Mouse (Mus musculus) limb, embryonic 10.5 days (tissue): ENCODE data around the gene Cnn3. TPM values are rescaled to one million over a fixed set of nuclear protein-coding genes. Genes with fewer than 3 reads are reported as not detected.

Experiments used
- DNase-seq: peaks from one replicate; pipeline ENCODE4 v3.0.0-alpha.2; 2017; ENCODE audit warnings: low spot score
- H3K27ac ChIP-seq: fragments of 300-500 bp; sonication (generic); 2 replicates; pipeline ENCODE4 v1.5.1; 2016; ENCODE audit warnings: mild to moderate bottlenecking
- H3K27me3 ChIP-seq: fragments of 300-500 bp; sonication (generic); 2 replicates; pipeline ENCODE4 v1.6.1; 2016; ENCODE audit warnings: low read depth, mild to moderate bottlenecking; ENCODE audit not compliant: poor library complexity, severe bottlenecking
- H3K36me3 ChIP-seq: fragments of 300-500 bp; sonication (generic); 2 replicates; pipeline ENCODE4 v1.6.1; 2016; ENCODE audit warnings: mild to moderate bottlenecking, moderate library complexity
- H3K4me1 ChIP-seq: fragments of 300-500 bp; sonication (generic); 2 replicates; pipeline ENCODE4 v1.6.1; 2016
- H3K4me3 ChIP-seq: fragments of 300-500 bp; sonication (generic); 2 replicates; pipeline ENCODE4 v1.5.1; 2016; ENCODE audit warnings: mild to moderate bottlenecking, moderate library complexity
- H3K9me3 ChIP-seq: fragments of 300-500 bp; sonication (generic); replicated peaks from 2 replicates; pipeline ENCODE4 v1.6.1; 2016; ENCODE audit warnings: mild to moderate bottlenecking
- WGBS: fragments of 180-500 bp; shearing (Covaris S2); methylation state at CpG from one replicate; pipeline ENCODE4 v1.1.7; 2016; 5-methylcytosine and 5-hydroxymethylcytosine counted together
- polyA plus RNA-seq: library from polyadenylated mRNA; unstranded; fragments of >200 nt; fragmentation: Nextera tagmentation; extraction: Ambion mirVana; gene quantifications from 2 replicates; pipeline ENCODE4 v1.2.1, GENCODE M21; 2016

The Cnn3 gene
- polyA plus RNA-seq, 1 experiment from 2014 or later: 777 TPM

DNA sequence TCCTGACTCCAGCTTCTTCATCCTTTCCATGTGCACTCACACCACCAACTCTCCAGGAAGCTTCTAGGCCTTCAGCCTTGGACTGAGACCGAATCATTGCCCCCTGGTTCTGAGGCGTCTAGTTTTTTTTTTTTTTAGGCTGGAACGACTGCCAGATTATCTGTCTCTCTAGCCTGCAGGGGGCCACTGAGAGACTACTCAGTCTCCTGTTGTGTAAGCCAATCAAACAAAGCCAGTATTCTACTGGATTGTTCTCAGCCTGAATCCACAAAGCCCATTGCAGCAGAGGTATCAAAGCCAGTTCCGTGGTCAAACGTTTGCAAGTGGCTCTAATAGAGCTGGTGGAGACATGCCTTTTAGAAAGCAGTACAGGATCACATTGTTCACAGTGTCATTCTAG, 22.8 kb upstream of the Cnn3 start:
- peaks cover 7% of the 10 kb centered on the region; the same call in 1 of the 2 replicates for H3K4me1 ChIP-seq
- WGBS: 65% methylated on average over 5 of the region's 5 CpGs
- no peak overlapping the region for H3K4me3 ChIP-seq
- H3K36me3 ChIP-seq: no peaks in the 10 kb centered on the region
- no peak for DNase-seq
- no peaks in the 10 kb centered on the region for H3K9me3 ChIP-seq
- no peak overlapping the region for H3K27ac ChIP-seq
- H3K27me3 ChIP-seq: no peaks in the 10 kb centered on the region

DNA sequence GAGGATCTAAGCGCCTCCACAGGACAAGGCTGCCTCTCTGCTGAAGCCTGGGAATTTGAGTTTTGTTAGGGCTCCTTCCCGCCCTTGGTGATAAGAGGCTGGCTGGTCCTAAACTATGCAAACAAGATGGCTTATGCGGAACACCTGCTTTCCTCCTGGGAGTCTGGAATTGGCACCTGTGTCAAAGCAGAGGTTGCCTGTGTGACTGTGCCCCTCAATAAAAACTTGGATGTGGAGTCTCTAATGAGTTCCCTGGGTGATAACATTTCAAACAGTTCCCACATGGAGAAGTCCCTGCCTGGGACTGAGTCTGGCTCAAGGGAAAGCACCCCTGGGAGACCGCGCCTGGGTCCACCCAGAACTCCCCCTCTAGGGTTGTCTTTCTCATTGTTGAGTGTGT, 21.2 kb upstream of the Cnn3 start:
- Histone ChIP-seq H3K36me3 (no peaks in the 10 kb centered on the region), H3K4me3 (no peak overlapping the region), H3K27me3 (no peaks in the 10 kb centered on the region), H3K27ac (no peak overlapping the region), H3K9me3 (no peaks in the 10 kb centered on the region), H3K4me1 (peaks cover 7% of the 10 kb centered on the region; the same call in 1 of the 2 replicates)
- WGBS: 86% methylated on average over 5 of the region's 5 CpGs
- no peak for DNase-seq

DNA sequence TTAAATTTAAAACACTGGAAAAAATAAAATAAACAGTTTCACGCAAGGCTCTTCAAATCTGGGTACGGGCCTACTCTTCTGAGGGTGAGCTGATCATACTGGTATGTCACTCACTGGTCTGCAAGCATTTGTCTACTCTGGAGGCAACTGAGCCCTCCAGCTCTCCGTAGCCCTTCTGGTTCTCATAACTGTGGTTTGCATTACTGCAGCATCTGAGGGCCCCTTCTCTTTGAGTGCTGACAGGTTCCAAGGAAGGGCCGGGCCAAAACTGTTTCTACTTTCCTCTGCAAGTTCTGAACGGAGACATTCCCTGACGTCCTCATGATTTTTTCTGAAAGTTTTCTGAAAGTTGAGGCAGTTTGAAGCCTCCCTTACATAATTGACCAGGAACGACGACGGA, 18.9 kb upstream of the Cnn3 start:
- no peak overlapping the region for H3K27ac ChIP-seq
- H3K36me3 ChIP-seq: no peaks in the 10 kb centered on the region
- 77% methylated on average over 9 of the region's 9 CpGs for WGBS
- peaks cover 7% of the 10 kb centered on the region; the same call in 1 of the 2 replicates for H3K4me1 ChIP-seq
- DNase-seq: no peak
- no peak overlapping the region for H3K4me3 ChIP-seq
- H3K9me3 ChIP-seq: no peaks in the 10 kb centered on the region
- H3K27me3 ChIP-seq: no peaks in the 10 kb centered on the region

DNA sequence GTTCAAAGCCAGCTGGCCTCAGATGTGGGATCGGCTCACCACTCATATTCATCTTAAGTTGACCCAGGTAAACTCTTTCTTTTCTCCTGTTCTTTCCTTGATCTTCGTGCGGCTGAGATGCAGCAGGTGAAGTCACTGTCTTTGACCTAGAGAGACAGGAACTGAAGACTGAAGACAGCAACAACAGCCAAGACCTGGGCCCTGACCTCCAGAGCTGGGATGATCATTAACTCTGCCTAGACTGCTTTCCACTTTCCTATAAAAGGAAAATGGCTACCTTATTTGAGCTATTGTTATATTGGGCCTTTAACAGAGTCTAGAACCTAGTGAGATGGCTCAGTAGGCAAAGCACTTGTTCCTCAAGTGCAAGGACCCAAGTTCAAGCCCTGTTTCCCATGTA, 17.9 kb upstream of the Cnn3 start:
- DNase-seq: no peak
- peaks cover 7% of the 10 kb centered on the region; the same call in 1 of the 2 replicates for H3K4me1 ChIP-seq

DNA sequence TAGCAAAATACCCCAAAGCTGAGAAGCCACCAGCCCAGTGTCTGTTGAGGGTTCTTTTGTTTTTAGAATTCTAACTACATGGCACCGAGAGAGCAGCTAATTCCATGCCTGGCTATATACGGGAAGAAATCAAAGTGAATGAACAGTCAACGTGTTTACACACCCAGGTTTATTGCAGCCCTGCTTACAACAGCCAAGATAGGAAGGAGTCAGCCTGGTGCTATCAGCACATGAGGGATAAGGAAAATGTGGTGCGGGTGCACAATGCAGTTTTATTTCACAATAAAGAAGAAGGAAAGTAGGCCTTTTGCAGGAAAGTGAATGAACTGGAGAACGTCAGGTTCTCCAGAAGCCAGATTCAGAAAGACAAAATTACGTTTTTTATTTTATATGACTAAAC, 14.8 kb upstream of the Cnn3 start:
- DNase-seq: no peak
- WGBS: 50% methylated on average over 6 of the region's 6 CpGs
- H3K27me3 ChIP-seq: no peaks in the 10 kb centered on the region
- H3K4me3 ChIP-seq: no peak overlapping the region
- H3K4me1 ChIP-seq: peaks cover 7% of the 10 kb centered on the region; the same call in 1 of the 2 replicates
- H3K27ac ChIP-seq: no peak overlapping the region
- no peaks in the 10 kb centered on the region for H3K9me3 ChIP-seq
- H3K36me3 ChIP-seq: no peaks in the 10 kb centered on the region

More for the DNA sequence above, 17.9 kb upstream of the Cnn3 start:
- no peaks in the 10 kb centered on the region for H3K27me3 ChIP-seq
- no peak overlapping the region for H3K4me3 ChIP-seq
- WGBS: 93% methylated on average over 3 of the region's 3 CpGs
- H3K36me3 ChIP-seq: no peaks in the 10 kb centered on the region
- H3K27ac ChIP-seq: no peak overlapping the region
- H3K9me3 ChIP-seq: no peaks in the 10 kb centered on the region

DNA sequence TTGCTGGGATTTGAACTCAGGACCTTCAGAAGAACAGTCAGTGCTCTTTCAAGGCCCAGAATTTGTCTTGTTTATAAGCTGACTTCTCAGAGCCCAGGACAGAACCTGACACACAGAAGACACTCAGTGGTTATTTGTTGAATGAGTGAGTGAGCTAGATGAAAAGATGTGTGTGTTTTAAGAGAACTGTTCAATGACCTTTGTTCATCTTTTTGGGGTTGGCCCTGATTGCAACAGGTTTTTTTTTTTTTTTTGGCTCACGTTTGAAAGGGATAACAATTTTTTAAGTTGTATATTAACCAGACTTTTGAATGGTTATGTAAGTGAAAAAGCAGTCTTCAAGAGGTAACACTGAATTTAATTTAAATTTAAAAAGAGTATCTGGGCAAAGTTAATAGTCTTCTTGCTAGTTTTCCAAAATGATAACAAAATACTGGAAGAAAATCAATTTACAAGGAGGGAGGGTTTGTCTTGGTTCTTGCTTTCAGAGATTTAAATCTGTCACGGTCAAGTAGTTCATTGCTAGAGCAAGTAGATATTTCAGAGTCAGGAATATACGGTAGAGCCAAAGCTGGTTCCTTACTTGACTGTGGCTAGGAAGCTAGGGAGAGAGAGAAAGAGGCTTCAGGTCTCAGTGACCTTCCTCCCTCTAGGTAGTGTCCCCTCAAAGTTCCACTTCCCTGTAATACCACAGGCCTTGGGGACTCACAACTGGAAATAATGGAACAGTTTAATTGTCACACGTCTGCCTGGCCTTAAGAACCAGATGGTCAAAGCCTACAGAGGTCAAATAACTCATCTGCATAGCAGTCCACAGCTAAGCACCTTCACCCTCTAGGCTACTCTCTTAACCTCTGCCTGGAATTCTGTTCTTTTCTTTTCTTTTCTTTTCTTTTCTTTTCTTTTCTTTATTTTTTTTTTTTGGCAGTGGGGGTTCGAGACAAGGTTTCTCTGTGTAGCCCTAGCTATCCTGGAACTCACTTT, 9.8 kb upstream of the Cnn3 start:
- H3K36me3 ChIP-seq: no peaks in the 10 kb centered on the region
- H3K9me3 ChIP-seq: no peaks in the 10 kb centered on the region
- WGBS: 78% methylated on average over 5 of the region's 5 CpGs
- H3K4me3 ChIP-seq: no peak overlapping the region
- no peaks in the 10 kb centered on the region for H3K27me3 ChIP-seq
- peaks cover 10% of the 10 kb centered on the region for H3K4me1 ChIP-seq
- no peak for DNase-seq
- no peak overlapping the region for H3K27ac ChIP-seq

DNA sequence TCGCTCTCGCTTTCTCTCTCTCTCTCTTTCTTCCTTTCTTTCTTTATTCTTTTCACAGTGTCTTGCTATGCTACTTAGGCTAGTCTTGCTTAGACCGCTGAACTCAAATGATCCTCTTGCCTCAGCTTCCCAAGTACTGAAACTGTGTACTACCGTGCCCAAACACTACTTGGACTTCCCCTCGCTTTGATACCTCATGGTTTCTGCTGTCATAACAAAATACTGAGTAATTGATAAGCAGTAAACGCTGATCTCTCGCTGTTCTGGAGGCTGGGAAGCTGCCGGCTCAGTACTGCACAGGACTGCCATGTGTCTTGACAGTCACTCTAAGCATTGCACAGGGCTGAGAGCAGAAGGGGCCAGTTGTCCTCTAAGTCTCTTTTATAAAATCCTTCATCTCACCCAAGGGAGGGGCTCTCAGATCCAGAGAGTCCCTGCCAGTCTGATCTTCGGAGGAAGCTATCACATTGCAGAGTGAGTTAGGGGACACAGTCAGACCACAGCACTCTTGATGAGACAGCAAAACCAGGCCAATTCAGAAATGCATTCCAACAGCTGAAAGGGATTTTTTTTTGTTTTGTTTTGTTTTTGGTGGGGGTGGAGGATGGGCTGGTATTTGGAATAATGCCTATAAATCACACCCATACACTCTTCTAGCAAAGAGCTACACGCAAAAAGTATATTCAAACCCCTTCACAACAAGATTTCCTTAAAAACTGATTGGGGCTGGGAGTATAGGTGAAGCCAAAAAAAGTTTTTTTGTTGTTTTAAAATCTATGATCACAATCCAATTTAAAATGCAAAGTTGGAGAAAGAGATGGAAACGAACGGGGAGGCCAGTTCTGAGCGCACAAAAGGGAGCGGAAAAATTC, 8.7 kb upstream of the Cnn3 start:
- Histone ChIP-seq H3K27ac (no peak overlapping the region; the same call in 1 of the 2 replicates), H3K9me3 (no peaks in the 10 kb centered on the region), H3K4me3 (no peak overlapping the region), H3K36me3 (no peaks in the 10 kb centered on the region), H3K27me3 (no peaks in the 10 kb centered on the region), H3K4me1 (peaks cover 10% of the 10 kb centered on the region)
- DNase-seq: no peak
- WGBS: 85% methylated on average over 14 of the region's 14 CpGs

DNA sequence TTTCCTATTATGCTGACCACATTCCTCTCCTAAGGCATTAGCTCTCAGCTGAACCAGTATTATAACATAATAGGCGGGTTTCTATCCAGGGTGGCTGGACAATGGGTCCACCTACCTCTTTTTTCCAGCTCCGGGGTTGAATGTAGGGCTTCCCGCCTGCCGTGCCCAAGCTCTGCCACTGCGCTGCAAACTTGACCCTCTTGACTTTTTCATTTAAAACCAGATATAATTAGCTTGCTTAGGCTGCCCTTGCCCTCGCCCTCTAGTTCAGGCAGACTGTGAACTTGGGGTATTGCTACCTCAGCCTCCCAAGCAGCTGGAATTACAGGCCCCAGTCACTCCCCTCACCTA, 8.1 kb upstream of the Cnn3 start:
- Histone ChIP-seq H3K27me3 (no peaks in the 10 kb centered on the region), H3K27ac (no peak overlapping the region), H3K4me1 (peaks cover 10% of the 10 kb centered on the region), H3K36me3 (no peaks in the 10 kb centered on the region), H3K9me3 (no peaks in the 10 kb centered on the region), H3K4me3 (no peak overlapping the region)
- WGBS: 74% methylated on average over 6 of the region's 6 CpGs
- DNase-seq: no peak

DNA sequence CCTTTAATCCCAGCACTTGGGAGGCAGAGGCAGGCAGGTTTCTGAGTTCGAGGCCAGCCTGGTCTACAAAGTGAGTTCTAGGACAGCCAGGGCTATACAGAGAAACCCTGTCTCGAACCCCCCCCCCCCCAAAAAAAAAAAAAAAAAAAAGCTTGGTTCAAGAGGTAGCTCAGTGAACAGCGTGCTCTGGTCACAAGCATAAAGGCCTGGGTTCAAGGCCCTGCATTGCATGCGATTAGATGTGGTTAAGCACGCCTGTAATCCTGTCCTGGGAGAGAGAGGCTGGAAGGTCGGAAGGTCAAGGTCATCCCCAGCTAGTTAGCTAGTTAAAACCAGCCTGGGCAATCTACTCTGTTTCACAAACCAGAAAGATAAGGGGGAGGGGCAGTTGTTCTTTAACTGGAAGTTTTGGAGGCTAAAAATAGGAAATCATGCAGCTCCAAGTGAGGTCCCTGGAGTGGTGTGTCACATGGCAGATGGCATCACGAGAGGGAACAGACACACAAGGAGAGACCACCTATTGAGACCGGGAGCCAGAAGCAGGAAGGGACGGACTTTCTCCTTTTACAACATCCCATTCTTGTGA, 7.4 kb upstream of the Cnn3 start:
- H3K4me3 ChIP-seq: no peak overlapping the region
- 82% methylated on average over 9 of the region's 9 CpGs for WGBS

DNA sequence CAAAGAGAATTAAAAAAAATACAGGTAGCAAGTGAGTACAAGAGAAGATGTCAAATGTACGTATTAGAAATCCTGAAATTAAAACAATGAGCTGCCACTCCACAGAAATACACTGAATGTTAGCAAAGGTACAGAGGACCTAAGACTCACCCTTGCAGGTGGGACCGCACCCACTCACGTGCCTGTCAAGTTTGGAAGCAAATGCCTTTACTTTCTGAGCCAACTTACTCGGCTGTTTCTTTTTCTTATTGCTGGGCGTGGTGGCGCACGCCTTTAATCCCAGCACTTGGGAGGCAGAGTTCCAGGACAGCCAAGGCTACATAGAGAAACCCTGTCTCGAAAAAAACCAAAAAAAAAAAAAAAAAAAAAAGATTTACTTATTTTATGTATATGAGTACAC, 3.9 kb upstream of the Cnn3 start:
- no peaks in the 10 kb centered on the region for H3K36me3 ChIP-seq
- H3K27ac ChIP-seq: no peak overlapping the region
- no peak for DNase-seq
- H3K9me3 ChIP-seq: no peaks in the 10 kb centered on the region
- peaks cover 24% of the 10 kb centered on the region for H3K4me1 ChIP-seq
- H3K27me3 ChIP-seq: no peaks in the 10 kb centered on the region
- H3K4me3 ChIP-seq: no peak overlapping the region
- WGBS: 86% methylated on average over 8 of the region's 8 CpGs

More for the DNA sequence above, 7.4 kb upstream of the Cnn3 start:
- Histone ChIP-seq H3K4me1 (peaks cover 10% of the 10 kb centered on the region), H3K9me3 (no peaks in the 10 kb centered on the region), H3K27me3 (no peaks in the 10 kb centered on the region), H3K36me3 (no peaks in the 10 kb centered on the region), H3K27ac (no peak overlapping the region)
- DNase-seq: no peak

DNA sequence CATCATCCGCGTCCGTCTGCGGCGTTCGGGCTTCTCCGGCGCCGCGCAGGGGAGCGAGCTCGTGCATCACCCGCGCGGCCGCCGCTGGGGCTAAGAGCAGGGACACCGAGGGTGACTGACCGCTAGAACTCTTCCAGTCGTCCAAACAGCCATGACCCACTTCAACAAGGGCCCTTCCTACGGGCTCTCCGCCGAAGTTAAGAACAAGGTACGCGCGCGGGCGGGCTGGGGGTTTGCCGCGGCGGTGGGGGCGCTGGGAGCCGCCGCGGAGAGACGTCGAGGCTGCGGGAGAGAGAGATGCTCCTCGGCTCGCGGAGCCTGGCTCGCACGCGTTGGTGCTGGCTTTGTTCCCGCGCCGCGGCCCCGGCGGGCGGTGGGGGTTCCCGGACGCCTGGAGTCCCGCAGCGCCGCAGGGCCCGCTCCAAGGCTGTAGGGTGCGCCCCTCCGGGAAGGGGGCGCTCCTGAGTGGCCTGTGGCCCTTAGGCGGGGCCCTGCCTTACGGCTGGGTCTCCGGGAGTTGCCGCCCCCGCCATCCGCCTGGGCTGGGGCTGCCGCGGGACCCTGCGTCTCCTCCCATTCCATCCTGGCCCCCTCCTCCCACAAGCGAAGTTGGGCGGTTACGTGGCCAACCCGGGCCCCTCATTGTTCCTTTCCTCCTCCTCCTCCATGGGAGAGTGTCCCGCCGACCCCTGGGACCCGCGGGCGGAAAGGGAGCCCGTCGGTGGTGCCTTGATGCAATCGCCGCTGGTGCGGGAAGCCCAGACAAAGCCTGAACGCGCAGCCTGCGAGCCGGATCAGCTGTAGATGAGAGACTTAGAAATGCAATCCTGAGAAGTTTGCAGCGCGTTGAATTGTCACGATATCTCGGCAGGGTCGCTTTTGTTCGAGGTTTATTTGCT, 573 bp downstream of the Cnn3 start:
- peak; percentile 88 for DNase-seq
- peak overlapping the region; percentile 99 for H3K27ac ChIP-seq
- H3K36me3 ChIP-seq: peaks cover 12% of the 10 kb centered on the region
- peaks cover 39% of the 10 kb centered on the region for H3K4me1 ChIP-seq
- H3K27me3 ChIP-seq: no peaks in the 10 kb centered on the region
- under 1% methylated on average over 93 of the region's 93 CpGs for WGBS
- H3K4me3 ChIP-seq: peak overlapping the region; percentile 88
- H3K9me3 ChIP-seq: no peaks in the 10 kb centered on the region

DNA sequence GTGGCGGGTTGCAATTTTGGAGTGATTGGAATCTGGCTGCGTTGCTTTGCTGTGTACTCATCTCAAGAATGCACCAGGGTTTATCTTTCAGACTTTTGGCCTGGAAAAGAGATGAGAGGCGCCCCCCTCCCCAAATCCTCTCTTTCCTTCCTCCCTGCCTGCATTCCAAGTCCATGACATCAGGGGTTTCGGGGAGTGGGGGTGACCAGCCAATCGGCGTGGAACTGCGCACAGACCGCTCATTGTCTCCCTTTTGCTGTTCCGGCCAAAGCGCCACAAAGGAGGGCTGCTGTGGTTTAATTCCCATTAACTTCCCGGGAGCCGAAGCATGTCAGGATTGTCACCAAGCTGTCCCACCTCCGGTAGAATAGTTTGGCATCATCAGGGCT, 1.2 kb downstream of the Cnn3 start:
- Histone ChIP-seq H3K27me3 (no peaks in the 10 kb centered on the region), H3K36me3 (peaks cover 18% of the 10 kb centered on the region), H3K4me1 (peaks cover 46% of the 10 kb centered on the region), H3K9me3 (no peaks in the 10 kb centered on the region), H3K27ac (peak overlapping the region; percentile 99), H3K4me3 (peak overlapping the region; percentile 88)
- 0% methylated on average over 13 of the region's 13 CpGs for WGBS
- DNase-seq: peak; percentile 87
